Mouse (Mus musculus) brain, embryonic 14.5 days (tissue): Measurements from ENCODE around the gene Rrp9. TPM values are rescaled to one million over a fixed set of nuclear protein-coding genes. Genes with fewer than 3 reads are reported as not detected.

Experiments used
- DNase-seq: peaks from one replicate; pipeline ENCODE4 v3.0.0-alpha.2; 2011; ENCODE audit warnings: low read depth
- CTCF ChIP-seq: fragments of 200-500 bp; IDR thresholded peaks from 2 replicates; pipeline ENCODE4 v1.5.1; 2012; ENCODE audit warnings: inconsistent platforms, mild to moderate bottlenecking, moderate library complexity, borderline replicate concordance; ENCODE audit not compliant: insufficient read depth, insufficient read length; ENCODE audit errors: extremely low read depth
- POLR2A ChIP-seq: fragments of 200-500 bp; IDR thresholded peaks from 2 replicates; pipeline ENCODE4 v1.6.1; 2012; ENCODE audit warnings: mild to moderate bottlenecking, inconsistent platforms, borderline replicate concordance; ENCODE audit not compliant: poor library complexity, insufficient read depth, insufficient read length, severe bottlenecking; ENCODE audit errors: extremely low read depth
- polyA plus RNA-seq: library from polyadenylated mRNA; depleted of rRNA; stranded (reverse); fragments of >200 nt; gene quantifications from 2 replicates; pipeline ENCODE4 v1.2.3, GENCODE M21; 2012

The Rrp9 gene
- polyA plus RNA-seq, 1 experiment: 44.6 TPM

DNA sequence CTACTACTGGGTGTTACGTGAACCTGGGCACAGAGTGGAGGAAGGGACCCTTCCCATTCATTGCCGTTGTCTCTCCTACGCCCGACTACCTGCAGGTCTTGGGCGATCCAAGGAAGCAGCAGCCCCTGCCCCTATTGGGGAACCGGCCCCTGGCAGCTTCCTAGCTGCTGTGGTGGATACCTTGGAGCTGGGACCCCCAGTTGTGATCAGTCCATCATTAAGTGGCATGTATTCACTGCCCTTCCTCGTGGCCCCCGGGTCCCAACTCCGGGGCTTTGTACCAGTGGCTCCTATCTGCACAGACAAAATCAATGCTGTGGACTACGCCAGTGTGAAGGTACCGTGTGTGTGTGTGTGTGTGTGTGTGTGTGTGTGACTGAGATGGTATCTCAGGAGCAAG, 24.5 kb upstream of the Rrp9 start:
- TF ChIP-seq CTCF (no peak), POLR2A (no peak)
- no peak for DNase-seq

- TF ChIP-seq CTCF (no peak), POLR2A (no peak)
- DNase-seq: no peak
Observed at GRCm38 (mm10) chr9:106451899-106452298, 23.9 kb upstream of the Rrp9 start.

GRCm38 (mm10) chr9:106452351-106452750, 23.4 kb upstream of the Rrp9 start:
- TF ChIP-seq CTCF (no peak), POLR2A (no peak)

DNA sequence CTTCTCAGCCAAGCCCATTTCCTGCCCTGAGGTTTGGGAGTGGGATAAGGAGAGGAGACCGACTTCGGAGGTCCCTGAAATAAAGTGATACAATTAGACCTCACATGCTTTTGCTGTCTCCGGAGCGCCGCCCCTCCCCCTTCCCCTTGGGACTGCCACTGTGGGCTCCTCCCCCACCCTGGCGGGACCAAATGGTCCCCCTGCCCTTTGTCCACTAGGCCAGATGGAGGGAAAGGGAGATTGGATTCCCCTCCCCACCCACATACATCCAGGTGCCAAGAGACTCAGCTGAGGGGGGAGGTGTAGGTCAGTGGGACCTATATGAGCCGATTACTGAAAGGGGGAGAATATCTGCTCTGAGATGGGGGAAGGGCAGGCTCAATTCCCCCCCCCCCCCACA, 22.9 kb upstream of the Rrp9 start:
- peak; percentile 68 for DNase-seq
- TF ChIP-seq CTCF: no peak
- no peak for TF ChIP-seq POLR2A

More at GRCm38 (mm10) chr9:106452351-106452750, 23.4 kb upstream of the Rrp9 start:
- DNase-seq: no peak

- peak; percentile 86 for DNase-seq
- TF ChIP-seq CTCF (no peak), POLR2A (peak; percentile 56)
Observed at GRCm38 (mm10) chr9:106453271-106454070, 22.3 kb upstream of the Rrp9 start, which contains the start of gene Pcbp4. Gene Pcbp4, plus strand, starts transcription at chr9:106453291.

- peak; percentile 62 for DNase-seq
- TF ChIP-seq POLR2A (no peak), CTCF (no peak)
Observed at GRCm38 (mm10) chr9:106454071-106454761, 21.5 kb upstream of the Rrp9 start.

- DNase-seq: peak; percentile 84
- TF ChIP-seq CTCF: no peak
- TF ChIP-seq POLR2A: peak; percentile 25; the same call in 1 of the 2 replicates
Observed at GRCm38 (mm10) chr9:106454888-106455681, 20.7 kb upstream of the Rrp9 start.

DNA sequence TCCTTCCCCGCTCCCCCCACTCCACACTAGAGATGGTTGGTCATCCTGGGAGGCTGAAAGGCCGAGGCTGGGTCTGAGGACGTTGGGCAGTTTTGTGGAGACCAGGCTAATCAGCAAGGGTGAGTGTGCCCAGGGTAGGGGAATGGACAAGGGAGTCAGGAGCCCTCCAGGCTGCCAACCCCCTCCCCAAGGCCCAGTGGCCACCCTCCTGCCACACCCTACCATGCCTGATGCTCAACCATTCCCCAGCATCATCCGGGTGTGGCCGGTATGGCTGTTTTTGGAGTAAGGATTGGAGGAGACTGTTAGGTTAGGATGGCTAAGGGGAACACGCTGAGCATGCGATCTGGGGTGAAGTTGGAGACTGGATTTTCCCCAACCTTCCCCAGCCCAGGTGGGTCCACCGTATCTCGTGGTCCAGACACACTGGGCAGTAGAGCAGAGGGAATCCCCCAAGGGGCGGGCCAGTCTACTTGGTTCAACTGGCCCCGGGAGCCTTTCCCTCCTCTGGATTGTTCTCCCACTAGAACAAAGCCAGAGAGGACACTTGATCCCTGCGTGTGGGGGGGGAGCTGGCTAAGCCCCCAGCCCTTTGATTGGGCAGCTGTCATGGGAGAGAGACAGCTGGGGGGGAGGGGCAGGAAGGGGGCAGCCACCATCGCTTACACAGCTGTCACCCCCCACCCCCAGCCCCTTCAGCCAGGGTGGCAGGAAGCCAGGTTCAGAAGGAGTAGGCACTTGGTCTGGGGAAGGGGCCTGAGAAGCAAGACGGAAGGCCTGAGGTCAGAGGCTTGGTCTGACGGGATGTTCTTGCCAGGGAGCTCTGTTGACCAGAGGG, 19.2 kb upstream of the Rrp9 start:
- TF ChIP-seq POLR2A: no peak
- DNase-seq: peak; percentile 86

DNA sequence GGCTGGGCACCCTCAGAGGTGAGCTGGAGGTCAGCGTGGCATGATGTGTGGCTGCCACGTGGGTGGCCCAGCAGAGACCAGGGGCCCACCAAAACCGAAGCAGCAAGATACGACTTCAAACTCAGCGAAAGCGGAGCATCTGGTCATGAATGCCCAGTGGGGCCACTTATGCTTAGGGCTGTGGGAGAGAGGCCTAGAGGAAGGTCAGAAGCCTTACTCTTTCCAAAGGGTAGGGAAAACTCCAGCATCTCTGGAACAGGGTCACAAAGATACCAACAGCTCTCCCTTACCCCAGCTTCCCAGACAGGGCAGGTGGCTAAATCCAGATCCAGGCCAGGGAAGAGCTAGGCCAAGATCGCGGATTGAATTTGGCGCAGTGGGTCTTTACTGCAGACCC, 18.6 kb upstream of the Rrp9 start:
- DNase-seq: peak; percentile 48

GRCm38 (mm10) chr9:106457920-106458319, 17.8 kb upstream of the Rrp9 start:
- no peak for DNase-seq
- TF ChIP-seq CTCF: no peak

More for the DNA sequence above, 18.6 kb upstream of the Rrp9 start:
- TF ChIP-seq POLR2A (no peak), CTCF (no peak)

DNA sequence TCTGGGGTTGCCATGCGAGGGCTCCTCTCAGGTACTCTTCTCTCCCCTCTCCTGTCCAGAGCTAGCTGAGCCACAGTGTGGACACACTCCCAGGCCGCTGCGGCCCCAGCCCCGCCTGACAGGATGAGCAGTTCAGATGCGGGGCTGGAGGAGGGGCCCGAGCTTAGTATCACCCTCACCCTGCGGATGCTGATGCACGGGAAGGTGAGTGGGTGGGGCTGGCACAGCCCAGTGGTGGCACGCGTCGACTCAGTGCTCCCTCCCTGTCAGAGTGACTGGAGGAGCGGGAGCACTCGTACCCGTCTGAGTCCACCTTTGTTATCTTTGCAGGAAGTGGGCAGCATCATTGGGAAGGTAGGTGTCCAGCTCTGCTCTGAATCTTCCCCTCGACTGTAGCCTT, 15.8 kb upstream of the Rrp9 start:
- TF ChIP-seq POLR2A: no peak
- no peak for TF ChIP-seq CTCF
- no peak for DNase-seq

DNA sequence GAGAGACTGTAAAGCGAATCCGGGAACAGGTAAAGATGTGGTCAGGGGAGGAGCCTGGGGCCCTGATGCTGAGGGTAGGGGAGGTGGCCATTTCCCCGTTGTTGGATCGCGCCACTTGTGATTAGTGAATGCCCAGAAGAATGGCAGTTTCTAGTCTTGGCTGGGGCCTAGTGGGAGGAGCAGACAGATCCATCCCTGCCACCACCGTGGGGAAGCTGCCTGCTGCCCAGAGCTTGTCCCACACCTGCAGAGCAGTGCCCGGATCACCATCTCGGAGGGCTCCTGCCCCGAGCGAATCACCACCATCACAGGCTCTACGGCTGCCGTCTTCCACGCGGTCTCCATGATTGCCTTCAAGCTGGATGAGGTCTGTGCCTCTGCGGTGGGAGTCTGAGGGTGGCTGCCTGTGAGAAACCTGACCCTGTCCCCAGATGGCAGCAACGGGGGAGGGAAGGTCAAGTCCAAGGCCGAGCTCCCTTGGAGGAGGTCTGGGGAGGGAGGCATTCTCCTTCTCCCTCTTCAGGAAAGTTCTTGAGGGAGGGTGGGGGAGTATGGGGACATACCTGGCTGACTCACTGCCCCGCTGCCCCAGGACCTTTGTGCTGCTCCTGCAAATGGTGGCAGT, 15.2 kb upstream of the Rrp9 start:
- DNase-seq: no peak
- no peak for TF ChIP-seq CTCF
- TF ChIP-seq POLR2A: no peak
